9 mouse cellular contexts compared by ENCODE assay signal in the genomic region with DNA sequence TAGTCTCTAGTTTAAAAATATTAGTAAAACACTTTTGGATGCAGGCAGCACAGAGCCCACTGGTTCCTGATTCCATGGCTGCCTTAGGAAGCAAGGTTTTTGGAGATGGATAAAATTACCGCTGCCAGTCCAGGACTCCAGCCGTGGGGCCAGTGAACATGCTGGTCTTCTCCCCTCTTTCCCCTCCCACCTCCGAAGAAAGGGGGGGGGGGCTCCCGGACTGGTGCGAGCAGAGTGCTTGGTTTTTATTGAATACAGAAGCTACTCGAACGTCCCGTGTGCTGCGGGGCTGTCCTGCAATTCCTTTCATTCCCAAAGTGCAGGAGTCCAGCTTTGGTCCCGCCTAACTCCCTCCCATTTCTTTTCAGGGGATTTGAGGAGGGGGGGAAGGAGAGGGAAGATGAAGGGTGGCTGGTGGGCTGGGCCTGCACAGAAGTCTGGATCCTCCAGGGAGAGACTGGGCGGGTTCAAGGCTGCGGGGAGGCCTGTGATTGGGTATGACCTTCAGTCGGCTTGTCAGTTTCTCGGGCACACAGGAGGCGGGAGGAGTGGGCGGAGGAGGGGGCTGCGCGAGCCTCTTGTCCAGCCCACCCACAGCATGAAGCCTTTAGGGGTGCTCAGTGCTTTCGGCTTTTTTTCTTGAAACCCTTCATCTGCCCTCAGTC. TPM values are rescaled to one million over a fixed set of nuclear protein-coding genes. Genes with fewer than 3 reads are reported as not detected.
A peak's percentile ranks its signal among the peaks of the same experiment; 100 is the strongest.
DNase-seq lines count a peak whose midpoint lies in the region; ATAC-seq and TF ChIP-seq lines count a peak whose summit lies in the region.
"Had no signal": no experiment of that assay in that cellular context is flagged by ENCODE, and none has a peak within 500 bp of the region (broad histone marks: within the 10 kb centered on the region; RNA-seq: fewer than 3 reads in every experiment).

Gene Col11a1 (plus strand): TSS at position 570 of the 665 bp plus-strand sequence.

- intact Hi-C loops in heart, postnatal 36 days (cut with DNase I): loop anchor here (5.0 kb wide), 1 partner anchor 378 kb away; no protein-coding TSS in a partner anchor

- TF ChIP-seq CTCF in brain, embryonic 14.5 days (IDR thresholded peaks at IDR 0.05; ENCODE audit: borderline replicate concordance, extremely low read depth, insufficient read depth, insufficient read length): no peak

- peak within 1 kb of the TSS; percentile 45; the same call in 1 of the 2 replicates for H3K27ac ChIP-seq in forebrain, embryonic 13.5 days
- no peak within 1 kb of the TSS for H3K27ac ChIP-seq in lung, embryonic 16.5 days (ENCODE audit: low read length)

- H3K4me3 ChIP-seq in forebrain, embryonic 13.5 days: peak within 1 kb of the TSS; percentile 65
- peak within 1 kb of the TSS; percentile 68 for H3K4me3 ChIP-seq in lung, embryonic 16.5 days (ENCODE audit: low read length)

- peak; percentile 13 for DNase-seq in 3T3-L1 (ENCODE audit: low read depth, low spot score)
- DNase-seq in brain, embryonic 14.5 days (ENCODE audit: low read depth): peak; percentile 98
- DNase-seq in heart, postnatal 36 days: peak; percentile 13 to 14
- peak; percentile 38 for DNase-seq in layer of hippocampus, adult 8-10 months (ENCODE audit: low spot score in 2 of 2)
- DNase-seq in retina, postnatal 7 days (ENCODE audit: low read depth, low spot score): peak; percentile 38
- DNase-seq in spleen, postnatal 4 days (ENCODE audit: low spot score in 2 of 2): no peak

- no peaks in the 10 kb centered on the region for H3K9me3 ChIP-seq in forebrain, embryonic 13.5 days (replicated peaks)
- H3K9me3 ChIP-seq in lung, embryonic 16.5 days (ENCODE audit: control insufficient read depth, low read length): no peaks in the 10 kb centered on the region

- peak within 1 kb of the TSS; percentile 94 for H3K4me2 ChIP-seq in forebrain, embryonic 13.5 days
- peak within 1 kb of the TSS; percentile 96 for H3K4me2 ChIP-seq in lung, embryonic 16.5 days (ENCODE audit: low read depth, low read length)

- WGBS in forebrain, embryonic 13.5 days: 0% methylated on average over 19 of the region's 19 CpGs
- 0% methylated on average over 18 of the region's 19 CpGs for WGBS in lung, embryonic 16.5 days

- ATAC-seq in forebrain, embryonic 13.5 days: peak; percentile 99
- peak; percentile 99 for ATAC-seq in lung, embryonic 16.5 days (ENCODE audit: low read depth)

- TF ChIP-seq POLR2A in brain, embryonic 14.5 days (IDR thresholded peaks at IDR 0.05; ENCODE audit: borderline replicate concordance, extremely low read depth, insufficient read depth, insufficient read length, poor library complexity, severe bottlenecking): no peak; the same call in 1 of the 2 replicates

- no peaks in the 10 kb centered on the region for H3K36me3 ChIP-seq in forebrain, embryonic 13.5 days (ENCODE audit: poor library complexity, severe bottlenecking)
- H3K36me3 ChIP-seq in lung, embryonic 16.5 days (ENCODE audit: control insufficient read depth, insufficient read depth, low read length): no peaks in the 10 kb centered on the region

- H3K4me1 ChIP-seq in forebrain, embryonic 13.5 days: peaks cover 11% of the 10 kb centered on the region; the same call in 1 of the 2 replicates
- H3K4me1 ChIP-seq in lung, embryonic 16.5 days (replicated peaks; ENCODE audit: control insufficient read depth, insufficient read depth, low read length): peaks cover 8% of the 10 kb centered on the region; the same call in 1 of the 2 replicates

- H3K9ac ChIP-seq in forebrain, embryonic 13.5 days: peak within 1 kb of the TSS; percentile 68
- H3K9ac ChIP-seq in lung, embryonic 16.5 days (ENCODE audit: low read length): peak within 1 kb of the TSS; percentile 65

- H3K27me3 ChIP-seq in forebrain, embryonic 13.5 days: no peaks in the 10 kb centered on the region
- H3K27me3 ChIP-seq in lung, embryonic 16.5 days (ENCODE audit: control insufficient read depth, insufficient read depth, low read depth, low read length): no peaks in the 10 kb centered on the region

RNA-seq across cellular contexts. Expression of gene Col11a1, which starts in this region (rescaled TPM):
- polyA plus RNA-seq in brain, embryonic 14.5 days (2012; rRNA removed): 11.8 and 18.1 TPM in 2 replicates
- 8.8 and 9.3 TPM in 2 replicates for polyA plus RNA-seq in forebrain, embryonic 13.5 days (2015; fragmentation: Nextera tagmentation; extraction: Ambion mirVana)
- total RNA-seq in heart, postnatal 36 days (2021): under 1 TPM; 0.19 to 0.24 TPM
- 10 to 100 TPM in 3 of 4 experiments, 1 to 10 TPM in 1; 8.7 to 17.3 (median 11.3) TPM for total RNA-seq in layer of hippocampus, adult 8-10 months (2022)
- 7.8 and 11.4 TPM in 2 replicates for polyA plus RNA-seq in lung, embryonic 16.5 days (2015; fragmentation: Nextera tagmentation; extraction: Ambion mirVana)
- total RNA-seq: MEL had no signal

Comparison
In these comparisons a context has a peak if more than half of its experiments do, and no peak if none do; other contexts are left out.
1. RNA of gene Col11a1 (total RNA-seq): 8.7 to 17.3 TPM in layer of hippocampus, adult 8-10 months; 0.19 to 0.24 TPM in heart, postnatal 36 days; every median in the first group is over 4 times any median in the second.
2. Peak in DNase-seq in heart, postnatal 36 days; RNA of the gene not detected or under 1 TPM.
3. DNase-seq: peak in 3T3-L1 (single experiment), brain, embryonic 14.5 days (single experiment), layer of hippocampus, adult 8-10 months (2 of 2) and retina, postnatal 7 days (single experiment); none in spleen, postnatal 4 days (0 of 2).